ENCODE assay signal across 26 mouse cellular contexts in the genomic region with DNA sequence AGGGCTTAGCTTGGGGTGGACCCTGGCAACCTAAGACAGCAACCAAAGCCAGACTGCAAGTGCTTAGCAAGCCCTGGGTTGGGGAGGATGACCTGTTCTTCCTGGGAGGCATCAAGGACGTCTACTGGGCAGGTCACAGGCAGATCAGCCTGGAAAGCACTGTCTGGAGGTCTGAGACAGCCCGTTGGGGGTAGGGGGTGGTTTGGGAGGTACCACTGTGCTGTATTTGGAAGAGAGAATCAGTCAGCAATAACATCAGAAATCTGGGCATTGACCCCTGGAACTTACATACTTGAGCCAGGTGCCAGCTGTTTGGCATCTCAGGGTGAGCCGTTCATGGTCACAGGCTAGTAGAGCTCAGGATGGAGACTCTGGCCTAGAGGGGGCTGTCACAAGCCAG. TPM values are rescaled to one million over a fixed set of nuclear protein-coding genes. Genes with fewer than 3 reads are reported as not detected.
DNase-seq lines count a peak whose midpoint lies in the region; ATAC-seq lines count a peak whose summit lies in the region.
"Had no signal": no experiment of that assay in that cellular context is flagged by ENCODE, and none has a peak within 500 bp of the region (broad histone marks: within the 10 kb centered on the region; RNA-seq: fewer than 3 reads in every experiment).

No protein-coding gene starts in this region.

- no peak for ATAC-seq in intestine, embryonic 14.5 days (replicated peaks; ENCODE audit: low FRiP score, low TSS enrichment, low read depth)
- ATAC-seq in intestine, embryonic 15.5 days = no peak
- ATAC-seq: forebrain, embryonic 14.5 days had no signal

- no peaks in the 10 kb centered on the region for H3K36me3 ChIP-seq in intestine, embryonic 14.5 days (ENCODE audit: control insufficient read depth, insufficient read depth, low read length)
- H3K36me3 ChIP-seq in intestine, embryonic 15.5 days = no peaks in the 10 kb centered on the region
- H3K36me3 ChIP-seq: embryonic facial prominence, embryonic 13.5 days; embryonic facial prominence, embryonic 15.5 days; forebrain, embryonic 10.5 days; forebrain, embryonic 12.5 days had no signal

- no peak overlapping the region for H3K9ac ChIP-seq in intestine, embryonic 14.5 days (ENCODE audit: low read length)
- H3K9ac ChIP-seq in intestine, embryonic 15.5 days = no peak overlapping the region
- H3K9ac ChIP-seq: embryonic facial prominence, embryonic 13.5 days; embryonic facial prominence, embryonic 15.5 days; forebrain, embryonic 12.5 days had no signal

- H3K4me3 ChIP-seq in intestine, embryonic 14.5 days (ENCODE audit: low read depth, low read length) = no peak overlapping the region
- no peak overlapping the region for H3K4me3 ChIP-seq in intestine, embryonic 15.5 days (replicated peaks)
- H3K4me3 ChIP-seq: embryonic facial prominence, embryonic 13.5 days; embryonic facial prominence, embryonic 15.5 days; erythroblast, embryonic 14.5 days; forebrain, embryonic 10.5 days; forebrain, embryonic 12.5 days had no signal

- no peaks in the 10 kb centered on the region for H3K9me3 ChIP-seq in intestine, embryonic 14.5 days (ENCODE audit: control insufficient read depth, low read length)
- no peaks in the 10 kb centered on the region for H3K9me3 ChIP-seq in intestine, embryonic 15.5 days
- H3K9me3 ChIP-seq: embryonic facial prominence, embryonic 13.5 days; embryonic facial prominence, embryonic 15.5 days; forebrain, embryonic 10.5 days; forebrain, embryonic 12.5 days had no signal

- no peaks in the 10 kb centered on the region for H3K4me1 ChIP-seq in intestine, embryonic 14.5 days (replicated peaks; ENCODE audit: control insufficient read depth, insufficient read depth, low read length)
- H3K4me1 ChIP-seq in intestine, embryonic 15.5 days (replicated peaks) = no peaks in the 10 kb centered on the region
- H3K4me1 ChIP-seq: embryonic facial prominence, embryonic 15.5 days; forebrain, embryonic 10.5 days; forebrain, embryonic 12.5 days had no signal

- no peak overlapping the region for H3K4me2 ChIP-seq in intestine, embryonic 14.5 days (ENCODE audit: low read length)
- H3K4me2 ChIP-seq in intestine, embryonic 15.5 days (replicated peaks) = no peak overlapping the region
- H3K4me2 ChIP-seq: embryonic facial prominence, embryonic 13.5 days; embryonic facial prominence, embryonic 15.5 days; forebrain, embryonic 12.5 days had no signal

- H3K27ac ChIP-seq in intestine, embryonic 14.5 days (ENCODE audit: low read depth) = no peak overlapping the region
- no peak overlapping the region for H3K27ac ChIP-seq in intestine, embryonic 15.5 days
- H3K27ac ChIP-seq: embryonic facial prominence, embryonic 13.5 days; embryonic facial prominence, embryonic 15.5 days; forebrain, embryonic 10.5 days; forebrain, embryonic 12.5 days had no signal

- WGBS in intestine, embryonic 14.5 days = 64% methylated on average over 3 of the region's 3 CpGs
- WGBS in intestine, embryonic 15.5 days = 69% methylated on average over 3 of the region's 3 CpGs

- no peaks in the 10 kb centered on the region for H3K27me3 ChIP-seq in intestine, embryonic 14.5 days (replicated peaks; ENCODE audit: control insufficient read depth, insufficient read depth, low read length)
- H3K27me3 ChIP-seq in intestine, embryonic 15.5 days (replicated peaks) = no peaks in the 10 kb centered on the region
- H3K27me3 ChIP-seq: embryonic facial prominence, embryonic 15.5 days; forebrain, embryonic 12.5 days had no signal

- DNase-seq in intestine, embryonic 14.5 days (ENCODE audit: low spot score) = peak; percentile 13
- peak; percentile 58 for DNase-seq in ovary, adult 18-20 months (ENCODE audit: low spot score)
- DNase-seq in ovary, postnatal 10 days (ENCODE audit: low spot score) = no peak
- peak; percentile 35 for DNase-seq in testis, postnatal 10 days (ENCODE audit: low spot score)
- no peak for DNase-seq in testis, postnatal 14 days (ENCODE audit: low spot score)
- DNase-seq in right cerebral cortex, adult 2 months (ENCODE audit: low spot score in 2 of 2) = no peak
- DNase-seq: adrenal gland, adult 2 months; adrenal gland, postnatal 10 days; adrenal gland, postnatal 25 days; cerebellum, adult 11 months; cerebellum, adult 18-20 months; cerebellum, adult 8-10 months; cerebellum, adult 9-11 months; cerebellum, postnatal 14 days; cerebellum, postnatal 36 days; embryo, embryonic 11 days had no signal

RNA-seq across cellular contexts. Expression of gene Prr23a1, which starts 26.2 kb away (rescaled TPM):
- polyA plus RNA-seq in intestine, embryonic 14.5 days (2014; fragmentation: Nextera tagmentation; extraction: Ambion mirVana) = not detected in 2 replicates
- polyA plus RNA-seq in intestine, embryonic 15.5 days (2015; fragmentation: Nextera tagmentation; extraction: Ambion mirVana) = not detected in 2 replicates
- polyA plus RNA-seq: adrenal gland, adult 2 months; brain, embryonic 14.5 days; C2C12; embryonic facial prominence, embryonic 11.5 days; embryonic facial prominence, embryonic 13.5 days; embryonic facial prominence, embryonic 15.5 days; erythroblast, embryonic 14.5 days had no signal

RNA-seq across cellular contexts. Expression of gene Prr23a2, which starts 40.2 kb away (rescaled TPM):
- not detected in 2 replicates for polyA plus RNA-seq in intestine, embryonic 14.5 days (2014; fragmentation: Nextera tagmentation; extraction: Ambion mirVana)
- not detected in 2 replicates for polyA plus RNA-seq in intestine, embryonic 15.5 days (2015; fragmentation: Nextera tagmentation; extraction: Ambion mirVana)
- polyA plus RNA-seq: adrenal gland, adult 2 months; brain, embryonic 14.5 days; C2C12; embryonic facial prominence, embryonic 11.5 days; embryonic facial prominence, embryonic 13.5 days; embryonic facial prominence, embryonic 15.5 days; erythroblast, embryonic 14.5 days; forebrain, embryonic 10.5 days; forebrain, embryonic 12.5 days; forebrain, embryonic 14.5 days had no signal

RNA-seq across cellular contexts. Expression of gene Prr23a3, which starts 48.5 kb away (rescaled TPM):
- not detected in 2 replicates for polyA plus RNA-seq in intestine, embryonic 14.5 days (2014; fragmentation: Nextera tagmentation; extraction: Ambion mirVana)
- not detected in 2 replicates for polyA plus RNA-seq in intestine, embryonic 15.5 days (2015; fragmentation: Nextera tagmentation; extraction: Ambion mirVana)
- polyA plus RNA-seq: adrenal gland, adult 2 months; brain, embryonic 14.5 days; C2C12; embryonic facial prominence, embryonic 11.5 days; embryonic facial prominence, embryonic 13.5 days; erythroblast, embryonic 14.5 days; forebrain, embryonic 12.5 days; forebrain, embryonic 14.5 days had no signal

Comparison
In these comparisons a context has a peak if more than half of its experiments do, and no peak if none do; other contexts are left out.
1. DNase-seq: peak in intestine, embryonic 14.5 days (single experiment), ovary, adult 18-20 months (single experiment) and testis, postnatal 10 days (single experiment); none in ovary, postnatal 10 days (single experiment), testis, postnatal 14 days (single experiment) and right cerebral cortex, adult 2 months (0 of 2).